Mouse (Mus musculus) spleen, adult 2 months (tissue): Measurements from ENCODE around the gene Gm15140. TPM values are rescaled to one million over a fixed set of nuclear protein-coding genes. Genes with fewer than 3 reads are reported as not detected.
"Not testable (repeated sequence)": the region's sequence is repeated elsewhere in the genome, so short reads cannot be mapped to it uniquely, and the experiment has no call there.

Source experiments
- DNase-seq, 2 experiments: peaks; one replicate each; pipeline versions ENCODE4 v3.0.0 to v3.0.0-alpha.2; 2012 to 2021; ENCODE audit warnings: low spot score in 2 of 2, low read depth in 1 of 2
- H3K27ac ChIP-seq: fragments of 200-500 bp; 2 replicates; pipeline ENCODE4 v1.5.1; 2012; ENCODE audit warnings: low read length, inconsistent platforms; ENCODE audit not compliant: insufficient read depth
- H3K27me3 ChIP-seq: fragments of 200-500 bp; 2 replicates; pipeline ENCODE4 v1.6.1; 2012; ENCODE audit warnings: mild to moderate bottlenecking, moderate library complexity, low read length, inconsistent platforms; ENCODE audit not compliant: control insufficient read depth, insufficient read depth
- H3K36me3 ChIP-seq: fragments of 200-500 bp; 2 replicates; pipeline ENCODE4 v1.6.1; 2012; ENCODE audit warnings: mild to moderate bottlenecking, low read length, inconsistent platforms; ENCODE audit not compliant: control insufficient read depth, insufficient read depth
- H3K4me1 ChIP-seq: fragments of 200-500 bp; 2 replicates; pipeline ENCODE4 v1.6.1; 2011; ENCODE audit warnings: inconsistent platforms; ENCODE audit not compliant: control insufficient read depth, insufficient read depth, insufficient read length
- H3K4me3 ChIP-seq: fragments of 200-500 bp; 2 replicates; pipeline ENCODE4 v1.5.1; 2011; ENCODE audit warnings: mild to moderate bottlenecking, inconsistent platforms; ENCODE audit not compliant: insufficient read depth, insufficient read length; ENCODE audit errors: extremely low read depth
- WGBS: fragments of 180-500 bp; shearing (Covaris S2); methylation state at CpG from one replicate; pipeline ENCODE4 v1.1.7; 2018; 5-methylcytosine and 5-hydroxymethylcytosine counted together
- polyA plus RNA-seq: library from polyadenylated mRNA; depleted of rRNA; stranded (reverse); fragments of >200 nt; gene quantifications from 2 replicates; pipeline ENCODE4 v1.2.3, GENCODE M21; 2012; rRNA removed

Gene Gm15140
- polyA plus RNA-seq, result not detected in 2 replicates

DNA sequence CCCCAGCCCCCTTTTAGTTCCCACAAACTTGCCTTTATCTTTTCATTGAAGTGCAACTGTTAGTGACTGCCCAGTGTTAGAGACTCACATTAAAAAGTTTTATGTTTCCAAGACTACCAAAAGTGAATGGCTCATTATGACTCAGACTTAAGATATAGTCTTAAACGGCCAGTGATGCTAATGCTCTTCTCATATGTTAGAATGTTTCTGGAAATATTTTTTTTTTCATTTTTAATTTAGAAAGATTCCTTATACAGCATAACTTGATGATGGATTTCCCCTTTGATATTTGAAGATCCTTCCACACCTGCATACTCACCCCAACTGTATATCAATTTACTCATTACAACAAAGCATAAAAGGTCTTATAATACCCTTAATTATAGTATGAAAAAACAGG is at the start of gene Gm15140:
Gene Gm15140 (minus strand): TSS at position 101 of the 400 bp plus-strand sequence.
- H3K4me3 ChIP-seq, result not testable (repeated sequence)
- WGBS, result 69% methylated on average over 1 of the region's 1 CpGs

More for the DNA sequence above, at the start of gene Gm15140:
- not testable (repeated sequence) for DNase-seq, H3K4me1 ChIP-seq, H3K36me3 ChIP-seq, H3K27ac ChIP-seq, H3K27me3 ChIP-seq

Other genes starting within 250 kb of the Gm15140 start
- gene Samt1, start 108.0 kb downstream of the Gm15140 start, polyA plus RNA-seq, result not detected in 2 replicates
- gene 4921511M17Rik, start 86.9 kb downstream of the Gm15140 start, polyA plus RNA-seq, result not detected in 2 replicates
- gene Gm10057, start 65.6 kb downstream of the Gm15140 start, polyA plus RNA-seq, result not detected in 2 replicates
- gene 4930524N10Rik, start 222.7 kb upstream of the Gm15140 start, polyA plus RNA-seq, result not detected in 2 replicates